Mouse (Mus musculus): Measurements from ENCODE around the gene Rps9. TPM values are rescaled to one million over a fixed set of nuclear protein-coding genes. Genes with fewer than 3 reads are reported as not detected.
A peak's percentile ranks its signal among the peaks of the same experiment; 100 is the strongest.
"Not testable (repeated sequence)": the region's sequence is repeated elsewhere in the genome, so short reads cannot be mapped to it uniquely, and the experiment has no call there.

The Rps9 gene
- total and polyA plus RNA-seq, 3 experiments, result 2,959 to 5,555 (median 4,060) TPM

DNA sequence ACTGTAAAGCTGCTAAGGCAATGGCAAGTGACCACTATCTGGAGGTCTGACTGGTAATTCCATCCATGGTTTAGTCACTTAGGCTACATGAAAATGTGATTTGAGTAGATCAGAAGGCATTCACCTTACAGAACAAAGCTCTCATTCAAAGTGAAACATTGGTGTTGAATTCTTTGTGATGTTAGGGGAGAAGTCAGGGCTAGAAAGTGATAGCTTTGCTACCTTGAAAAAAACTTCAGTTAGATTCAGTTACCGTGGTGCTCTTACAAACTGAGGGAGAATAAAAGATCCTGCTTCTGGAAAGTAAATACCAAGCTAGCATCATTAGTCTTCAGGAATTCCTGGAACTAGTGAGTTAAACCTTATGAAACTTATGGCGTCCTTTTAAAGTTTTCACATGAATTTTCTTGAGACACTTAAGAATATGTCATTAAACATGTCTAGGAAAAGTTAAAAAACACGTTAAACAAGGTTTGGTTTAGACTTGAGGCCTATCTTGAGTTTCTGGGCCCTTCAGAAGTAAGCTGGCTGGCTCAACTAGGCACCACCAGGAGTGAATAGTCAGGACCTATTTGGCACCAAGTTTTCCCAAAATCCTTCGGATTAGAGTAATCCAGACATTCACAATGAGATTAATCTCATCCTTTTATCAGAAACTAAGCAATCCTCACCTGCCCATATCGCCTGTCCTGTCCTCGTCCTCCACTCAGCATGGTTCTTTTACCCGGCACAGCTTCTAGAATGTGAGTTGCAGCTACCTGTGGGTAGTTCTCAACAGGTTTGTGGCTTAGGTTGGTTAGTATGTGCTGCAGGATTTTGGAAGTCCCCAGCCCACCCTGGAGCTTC lies 4.0 kb downstream of the Rps9 start (continued):
- TF ChIP-seq MAZ (IDR thresholded peaks at IDR 0.05; ENCODE audit: low read depth, low read length) (peak; percentile 62; the same call in 1 of the 2 replicates), E2F4 (IDR thresholded peaks at IDR 0.05; ENCODE audit: insufficient replicate concordance, low read depth, low read length) (no peak), MAFK (IDR thresholded peaks at IDR 0.05; ENCODE audit: insufficient replicate concordance, low read length) (0 out of 2 replicates have a peak, but pooled peaks have one; percentile 55), TBP (conservative IDR thresholded peaks at IDR 0.05; ENCODE audit: low read depth, low read length) (no peak), ZNF384 (IDR thresholded peaks at IDR 0.05; ENCODE audit: low read depth, low read length) (no peak), HCFC1 (IDR thresholded peaks at IDR 0.05; ENCODE audit: low read depth, low read length) (0 out of 2 replicates have a peak, but pooled peaks have one; percentile 21), NRF1 (IDR thresholded peaks at IDR 0.05; ENCODE audit: low read depth, low read length) (no peak), SMC3 (IDR thresholded peaks at IDR 0.05; ENCODE audit: low read depth, low read length) (peak; percentile 15), USF1 (IDR thresholded peaks at IDR 0.05; ENCODE audit: low read depth, low read length) (no peak), SIN3A (IDR thresholded peaks at IDR 0.05; ENCODE audit: low read length) (0 out of 2 replicates have a peak, but pooled peaks have one; percentile 64), TCF12 (IDR thresholded peaks at IDR 0.05; ENCODE audit: low read depth, low read length) (no peak), ETS1 (conservative IDR thresholded peaks at IDR 0.05; ENCODE audit: low read depth, low read length) (no peak), ELF1 (IDR thresholded peaks at IDR 0.05; ENCODE audit: low read depth, low read length) (no peak)

DNA sequence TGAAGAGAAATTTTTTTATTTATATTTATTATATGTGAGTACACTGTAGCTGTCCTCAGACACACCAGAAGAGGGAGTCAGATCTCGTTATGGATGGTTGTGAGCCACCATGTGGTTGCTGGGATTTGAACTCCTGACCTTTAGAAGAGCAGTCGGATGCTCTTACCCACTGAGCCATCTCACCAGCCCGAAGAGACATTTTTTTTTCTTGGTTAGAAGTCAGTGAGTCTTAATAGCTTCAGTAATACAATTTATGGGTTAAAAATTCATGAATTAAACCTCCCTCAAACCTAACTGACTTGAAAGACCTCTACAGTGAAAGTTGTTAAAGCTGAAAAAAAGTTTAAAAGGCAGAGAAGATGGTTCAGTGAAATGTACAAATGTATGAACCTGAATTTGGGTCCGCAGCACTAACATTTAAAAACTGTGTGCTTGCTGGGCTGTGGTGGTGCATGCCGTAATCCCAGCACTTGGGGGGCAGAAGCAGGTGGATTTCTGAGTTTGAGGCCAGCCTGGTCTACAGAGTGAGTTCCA lies 4.7 kb downstream of the Rps9 start:
- peaks cover 11 to 47% of the 10 kb centered on the region in 2 experiments for H3K4me1 ChIP-seq (ENCODE audit: control insufficient read depth in 1 of 2, insufficient read depth in 2 of 2)
- DNase-seq (ENCODE audit: extremely low read depth), result peak; percentile 51
- H3K9ac ChIP-seq (ENCODE audit: insufficient read depth, low read depth); in situ Hi-C loops (cut with MboI; ENCODE audit: low pct_ligation_motif_present, low pct_unique_long_range_greater_than_20kb, low sequenced_read_pairs); H3K27me3 ChIP-seq (replicated peaks); H3K4me3 ChIP-seq (replicated peaks in 1 of 3; ENCODE audit: low read depth in 2 of 3, low read length in 2 of 3, poor library complexity in 1 of 3); H3K4me2 ChIP-seq (ENCODE audit: insufficient read depth, low read depth, poor library complexity, severe bottlenecking); dilution Hi-C loops (cut with MboI; ENCODE audit: extremely low pct_ligation_motif_present, extremely low pct_unique_long_range_greater_than_20kb, low sequenced_read_pairs); H3K9me3 ChIP-seq (replicated peaks; ENCODE audit: low read length); H3K27ac ChIP-seq (ENCODE audit: insufficient read depth, low read depth): not testable (repeated sequence)
- peaks cover 30% of the 10 kb centered on the region for H3K79me2 ChIP-seq (replicated peaks; ENCODE audit: control insufficient read depth, extremely low read depth, insufficient read depth, poor library complexity, severe bottlenecking)
- TF ChIP-seq MAFK (IDR thresholded peaks at IDR 0.05; ENCODE audit: insufficient replicate concordance, low read length), result 0 out of 2 replicates have a peak, but pooled peaks have one; percentile 32
- TF ChIP-seq MYC (IDR thresholded peaks at IDR 0.05; ENCODE audit: low read depth, low read length), result peak; percentile 58; the same call in 1 of the 2 replicates
- peak; percentile 70; the same call in 1 of the 2 replicates for TF ChIP-seq POLR2AphosphoS2 (IDR thresholded peaks at IDR 0.05; ENCODE audit: low read depth, low read length)
- peak in 1 of 2 experiments; percentile 38; a peak in 2 of 4 replicates for TF ChIP-seq CTCF (conservative IDR thresholded peaks at IDR 0.05 in 1 of 2, IDR thresholded peaks at IDR 0.05 in 1 of 2; ENCODE audit: low read depth in 2 of 2, low read length in 2 of 2)
- TF ChIP-seq TBP (conservative IDR thresholded peaks at IDR 0.05; ENCODE audit: low read depth, low read length), result 0 out of 2 replicates have a peak, but pooled peaks have one; percentile 11
- 0 out of 2 replicates have a peak, but pooled peaks have one; percentile 16 for TF ChIP-seq POLR2A (IDR thresholded peaks at IDR 0.05; ENCODE audit: low read depth, low read length)
- 0 out of 2 replicates have a peak, but pooled peaks have one; percentile 2 for TF ChIP-seq CHD2 (IDR thresholded peaks at IDR 0.05; ENCODE audit: low read length)
- TF ChIP-seq ZNF384 (IDR thresholded peaks at IDR 0.05; ENCODE audit: low read depth, low read length), result peak; percentile 59
- H3K36me3 ChIP-seq (replicated peaks in 1 of 2; ENCODE audit: control insufficient read depth in 1 of 2, insufficient read depth in 1 of 2, low read length in 1 of 2), result peaks cover 31 to 40% of the 10 kb centered on the region in 2 experiments

Data from CH12.LX (cell line).